Mouse (Mus musculus): Measurements from ENCODE around the gene Trio.

GRCm38 (mm10) chr15:27859590-27859989 is 166.1 kb downstream of the Trio start:
- TF ChIP-seq CTCF (IDR thresholded peaks at IDR 0.05; ENCODE audit: low read depth) = peak; percentile 48
- TF ChIP-seq EP300 (IDR thresholded peaks at IDR 0.05; ENCODE audit: low read depth) = no peak

All from liver, postnatal 0 days (tissue).